Mouse (Mus musculus) stomach, embryonic 16.5 days (tissue): ENCODE measurements at regions not wholly inside any gene's neighbourhood (a gene's known extent, or its start where the extent isn't known, plus 50 kb on each side); places are given as distances from the start of the nearest gene placed in this dataset.

Experiments used
- ATAC-seq: fragments of 200-750 bp; cut with Nextera tagmentation; 2 replicates; pipeline ENCODE4 v1.8.0; 2017; ENCODE audit warnings: moderate number of reproducible peaks, moderate TSS enrichment; ENCODE audit not compliant: insufficient read depth, low FRiP score
- H3K27ac ChIP-seq: fragments of 300-500 bp; sonication (generic); 2 replicates; pipeline ENCODE4 v1.5.1; 2014; ENCODE audit warnings: low read length
- H3K27me3 ChIP-seq: fragments of 300-500 bp; sonication (generic); 2 replicates; pipeline ENCODE4 v1.6.1; 2014; ENCODE audit warnings: low read length, control low read depth, mixed read lengths; ENCODE audit not compliant: control insufficient read depth, insufficient read depth
- H3K36me3 ChIP-seq: fragments of 300-500 bp; sonication (generic); 2 replicates; pipeline ENCODE4 v1.6.1; 2014; ENCODE audit warnings: low read length; ENCODE audit not compliant: control insufficient read depth, insufficient read depth
- H3K4me1 ChIP-seq: fragments of 300-500 bp; sonication (generic); 2 replicates; pipeline ENCODE4 v1.6.1; 2014; ENCODE audit warnings: low read length, control low read depth, mixed read lengths; ENCODE audit not compliant: control insufficient read depth, insufficient read depth
- H3K4me2 ChIP-seq: fragments of 300-500 bp; sonication (generic); 2 replicates; pipeline ENCODE4 v1.6.1; 2014; ENCODE audit warnings: low read depth, low read length, mixed read lengths
- H3K4me3 ChIP-seq: fragments of 300-500 bp; sonication (generic); replicated peaks from 2 replicates; pipeline ENCODE4 v1.5.1; 2014; ENCODE audit warnings: mild to moderate bottlenecking, low read length
- H3K9ac ChIP-seq: fragments of 300-500 bp; sonication (generic); 2 replicates; pipeline ENCODE4 v1.6.1; 2014; ENCODE audit warnings: low read length
- H3K9me3 ChIP-seq: fragments of 300-500 bp; sonication (generic); replicated peaks from 2 replicates; pipeline ENCODE4 v1.6.1; 2016; ENCODE audit warnings: low read length, control low read depth; ENCODE audit not compliant: control insufficient read depth
- WGBS: fragments of 180-500 bp; shearing (Covaris S2); extraction: QIAGEN DNeasy Blood & Tissue Kit; methylation state at CpG from one replicate; pipeline ENCODE4 v1.1.7; 2014; 5-methylcytosine and 5-hydroxymethylcytosine counted together

GRCm38 (mm10) chr10:98838926-98839679, 75.1 kb upstream of the Atp2b1 start:
- no peaks in the 10 kb centered on the region for H3K4me1 ChIP-seq
- peaks cover 12% of the 10 kb centered on the region for H3K9me3 ChIP-seq
- no peak for ATAC-seq
- 82% methylated on average over 8 of the region's 8 CpGs for WGBS
- no peak overlapping the region for H3K4me2 ChIP-seq
- no peak overlapping the region for H3K27ac ChIP-seq
- no peak overlapping the region for H3K4me3 ChIP-seq
- H3K36me3 ChIP-seq = no peaks in the 10 kb centered on the region
- no peaks in the 10 kb centered on the region for H3K27me3 ChIP-seq
- H3K9ac ChIP-seq = no peak overlapping the region

DNA sequence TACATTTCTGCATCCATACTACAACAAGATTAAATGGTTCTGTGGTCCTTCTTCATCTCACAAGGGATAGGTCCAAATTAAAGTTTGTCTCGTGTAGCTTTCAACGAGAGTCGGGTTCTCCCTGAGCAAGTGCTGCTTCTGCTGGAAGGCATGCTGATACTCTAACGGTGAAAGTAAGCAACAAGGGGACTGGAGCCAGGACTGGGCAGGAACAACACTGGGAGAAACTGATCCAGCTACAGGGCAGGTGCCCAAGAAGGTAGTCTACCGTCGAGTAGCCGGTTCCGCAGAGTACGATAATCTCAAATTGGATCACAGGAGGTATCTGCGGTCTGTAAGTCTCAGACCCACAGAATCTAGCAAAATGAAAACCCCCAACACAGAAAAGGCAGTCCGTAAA, 74.2 kb upstream of the Atp2b1 start:
- Histone ChIP-seq H3K4me3 (no peak overlapping the region), H3K27ac (no peak overlapping the region), H3K27me3 (no peaks in the 10 kb centered on the region), H3K4me1 (no peaks in the 10 kb centered on the region), H3K9ac (no peak overlapping the region), H3K9me3 (peaks cover 12% of the 10 kb centered on the region), H3K36me3 (no peaks in the 10 kb centered on the region), H3K4me2 (no peak overlapping the region)
- 93% methylated on average over 11 of the region's 11 CpGs for WGBS
- ATAC-seq = no peak

DNA sequence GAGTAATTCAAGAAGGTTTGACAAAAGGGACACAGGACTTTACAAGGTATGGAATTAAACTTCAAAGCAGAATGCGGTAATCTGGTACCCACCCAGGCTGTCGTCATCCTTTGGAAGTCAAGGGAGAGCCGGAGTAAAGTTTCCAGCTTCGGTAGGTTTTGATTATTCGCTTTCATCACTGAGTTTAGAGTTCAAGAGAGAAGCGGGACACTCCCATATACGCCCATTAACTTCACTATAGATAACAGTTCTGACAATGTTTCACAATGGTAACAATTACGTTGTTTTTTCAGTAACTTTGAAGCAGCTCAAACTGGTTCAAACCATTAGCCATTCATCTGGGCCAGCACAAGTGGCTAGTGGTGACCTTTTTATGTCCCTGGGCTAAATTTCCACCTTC, 73.8 kb upstream of the Atp2b1 start:
- Histone ChIP-seq H3K4me3 (no peak overlapping the region), H3K4me2 (no peak overlapping the region), H3K27ac (no peak overlapping the region), H3K36me3 (no peaks in the 10 kb centered on the region), H3K9ac (no peak overlapping the region), H3K9me3 (peaks cover 12% of the 10 kb centered on the region), H3K4me1 (no peaks in the 10 kb centered on the region), H3K27me3 (no peaks in the 10 kb centered on the region)
- 90% methylated on average over 8 of the region's 8 CpGs for WGBS
- ATAC-seq = no peak

DNA sequence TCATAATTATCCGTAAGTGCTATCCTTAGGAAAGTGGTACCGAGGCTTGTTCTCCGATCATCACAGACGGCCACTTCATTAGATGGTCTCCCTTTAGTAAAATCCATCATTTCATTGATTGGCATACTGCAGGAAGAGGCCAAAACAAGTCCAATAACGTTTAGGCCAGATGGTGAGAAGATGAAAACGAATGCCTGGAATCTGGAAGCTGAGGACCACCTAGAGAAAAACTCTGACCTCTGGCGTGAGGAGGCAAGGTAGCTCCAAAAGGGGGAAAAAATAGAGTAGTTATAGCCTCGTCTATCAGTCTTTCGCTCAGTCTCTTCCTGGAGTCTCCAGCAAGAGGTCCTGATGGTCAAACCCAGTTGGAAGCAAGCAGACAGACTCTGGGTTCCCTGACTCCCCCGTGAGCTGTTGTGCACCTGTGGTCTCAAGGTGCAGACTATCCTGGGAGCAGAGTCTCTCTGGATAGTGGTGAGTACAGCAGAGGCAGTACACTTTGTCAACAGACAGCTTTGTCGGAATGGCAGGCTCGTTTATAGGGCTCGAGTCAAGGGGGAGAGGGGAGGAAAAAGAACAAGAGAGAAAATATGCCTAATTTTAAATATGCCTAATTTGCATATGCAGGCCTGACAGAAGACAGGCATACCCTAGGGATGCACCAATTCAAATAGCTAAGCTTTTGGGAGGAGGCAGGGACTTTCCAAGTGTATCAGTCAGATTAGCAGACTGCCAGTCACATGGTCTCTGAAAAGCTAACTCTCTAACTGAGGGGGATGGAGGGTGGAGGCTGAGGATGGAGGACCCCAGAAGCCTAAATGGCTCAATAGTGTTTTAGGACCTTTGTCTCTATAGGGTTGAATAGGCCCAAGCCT, 73.0 kb upstream of the Atp2b1 start:
- no peak overlapping the region for H3K27ac ChIP-seq
- no peaks in the 10 kb centered on the region for H3K4me1 ChIP-seq
- no peak overlapping the region for H3K9ac ChIP-seq

DNA sequence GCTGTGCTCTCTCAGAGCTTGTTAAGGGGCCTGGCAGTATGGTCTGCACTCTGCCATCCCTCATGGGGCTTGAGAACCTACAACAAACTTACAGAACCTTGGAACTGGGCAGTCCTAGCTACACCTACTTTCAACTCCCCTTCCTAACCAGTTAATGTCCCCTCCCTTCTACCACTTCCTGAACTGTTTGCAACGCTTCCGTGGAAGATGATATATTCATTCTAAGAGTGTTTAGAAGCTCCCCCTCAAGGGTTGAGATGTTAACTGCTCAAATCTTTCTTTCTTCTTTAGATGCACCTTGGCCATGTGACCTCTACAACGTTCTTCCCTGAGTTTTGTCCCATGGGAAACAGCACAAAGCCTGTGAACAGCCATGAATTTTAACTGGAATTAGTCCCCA, 72.3 kb upstream of the Atp2b1 start:
- Histone ChIP-seq H3K27ac (no peak overlapping the region), H3K4me2 (no peak overlapping the region), H3K9ac (no peak overlapping the region), H3K4me1 (no peaks in the 10 kb centered on the region), H3K36me3 (no peaks in the 10 kb centered on the region), H3K4me3 (no peak overlapping the region), H3K27me3 (no peaks in the 10 kb centered on the region), H3K9me3 (peaks cover 12% of the 10 kb centered on the region)
- ATAC-seq = no peak
- 74% methylated on average over 3 of the region's 3 CpGs for WGBS

More for the DNA sequence above, 73.0 kb upstream of the Atp2b1 start:
- no peaks in the 10 kb centered on the region for H3K27me3 ChIP-seq
- no peak overlapping the region for H3K4me2 ChIP-seq
- WGBS = 87% methylated on average over 13 of the region's 13 CpGs
- peaks cover 12% of the 10 kb centered on the region for H3K9me3 ChIP-seq
- no peak for ATAC-seq
- H3K36me3 ChIP-seq = no peaks in the 10 kb centered on the region
- no peak overlapping the region for H3K4me3 ChIP-seq

GRCm38 (mm10) chr10:98842721-98843120, 71.5 kb upstream of the Atp2b1 start:
- H3K9me3 ChIP-seq = peaks cover 12% of the 10 kb centered on the region
- whole genome bisulfite sequencing = 83% methylated on average over 1 of the region's 1 CpGs
- H3K27ac ChIP-seq = no peak overlapping the region
- no peak for ATAC-seq
- H3K9ac ChIP-seq = no peak overlapping the region
- H3K27me3 ChIP-seq = no peaks in the 10 kb centered on the region
- no peak overlapping the region for H3K4me3 ChIP-seq
- H3K36me3 ChIP-seq = no peaks in the 10 kb centered on the region
- H3K4me2 ChIP-seq = no peak overlapping the region
- no peaks in the 10 kb centered on the region for H3K4me1 ChIP-seq

GRCm38 (mm10) chr10:98849851-98850250, 64.4 kb upstream of the Atp2b1 start:
- no peak overlapping the region for H3K4me2 ChIP-seq
- ATAC-seq = no peak
- no peaks in the 10 kb centered on the region for H3K36me3 ChIP-seq
- H3K4me1 ChIP-seq = no peaks in the 10 kb centered on the region
- H3K9ac ChIP-seq = no peak overlapping the region
- no peak overlapping the region for H3K4me3 ChIP-seq
- H3K27me3 ChIP-seq = no peaks in the 10 kb centered on the region
- WGBS = 59% methylated on average over 3 of the region's 3 CpGs
- no peak overlapping the region for H3K27ac ChIP-seq
- no peaks in the 10 kb centered on the region for H3K9me3 ChIP-seq

GRCm38 (mm10) chr10:98857395-98857794, 56.8 kb upstream of the Atp2b1 start:
- no peak for ATAC-seq
- H3K36me3 ChIP-seq = no peaks in the 10 kb centered on the region
- H3K27ac ChIP-seq = no peak overlapping the region
- no peaks in the 10 kb centered on the region for H3K9me3 ChIP-seq
- H3K9ac ChIP-seq = no peak overlapping the region
- H3K4me2 ChIP-seq = no peak overlapping the region
- 45% methylated on average over 3 of the region's 3 CpGs for WGBS
- no peaks in the 10 kb centered on the region for H3K4me1 ChIP-seq
- H3K27me3 ChIP-seq = no peaks in the 10 kb centered on the region
- H3K4me3 ChIP-seq = no peak overlapping the region

GRCm38 (mm10) chr10:98861521-98861920, 52.7 kb upstream of the Atp2b1 start:
- WGBS = 80% methylated on average over 10 of the region's 10 CpGs
- H3K36me3 ChIP-seq = no peaks in the 10 kb centered on the region
- no peaks in the 10 kb centered on the region for H3K4me1 ChIP-seq
- H3K4me2 ChIP-seq = no peak overlapping the region
- H3K9me3 ChIP-seq = no peaks in the 10 kb centered on the region
- no peak overlapping the region for H3K4me3 ChIP-seq
- no peak for ATAC-seq
- H3K9ac ChIP-seq = no peak overlapping the region
- no peaks in the 10 kb centered on the region for H3K27me3 ChIP-seq
- no peak overlapping the region for H3K27ac ChIP-seq
